Mouse (Mus musculus) forebrain, embryonic 13.5 days (tissue): ENCODE measurements at regions not wholly inside any gene's neighbourhood (a gene's known extent, or its start where the extent isn't known, plus 50 kb on each side); places are given as distances from the start of the nearest gene placed in this dataset.

ENCODE experiments used
- ATAC-seq: fragments of 200-750 bp; cut with Nextera tagmentation; 2 replicates; pipeline ENCODE4 v1.8.0; 2017
- H3K27ac ChIP-seq: fragments of 300-500 bp; sonication (generic); 2 replicates; pipeline ENCODE4 v1.5.1; 2015; ENCODE audit warnings: inconsistent platforms, mild to moderate bottlenecking, moderate library complexity
- H3K27me3 ChIP-seq: fragments of 300-500 bp; sonication (generic); 2 replicates; pipeline ENCODE4 v1.6.1; 2015; ENCODE audit warnings: mild to moderate bottlenecking, inconsistent platforms
- H3K36me3 ChIP-seq: fragments of 300-500 bp; sonication (generic); 2 replicates; pipeline ENCODE4 v1.6.1; 2015; ENCODE audit warnings: mild to moderate bottlenecking, inconsistent platforms; ENCODE audit not compliant: poor library complexity, severe bottlenecking
- H3K4me1 ChIP-seq: fragments of 300-500 bp; sonication (generic); 2 replicates; pipeline ENCODE4 v1.6.1; 2015; ENCODE audit warnings: inconsistent platforms
- H3K4me2 ChIP-seq: fragments of 300-500 bp; sonication (generic); 2 replicates; pipeline ENCODE4 v1.6.1; 2015; ENCODE audit warnings: inconsistent platforms, mild to moderate bottlenecking, moderate library complexity
- H3K4me3 ChIP-seq: fragments of 300-500 bp; sonication (generic); 2 replicates; pipeline ENCODE4 v1.5.1; 2015; ENCODE audit warnings: mild to moderate bottlenecking, inconsistent platforms
- H3K9ac ChIP-seq: fragments of 300-500 bp; sonication (generic); 2 replicates; pipeline ENCODE4 v1.6.1; 2015; ENCODE audit warnings: mild to moderate bottlenecking, inconsistent platforms
- H3K9me3 ChIP-seq: fragments of 300-500 bp; sonication (generic); replicated peaks from 2 replicates; pipeline ENCODE4 v1.6.1; 2016; ENCODE audit warnings: inconsistent platforms
- WGBS: fragments of 180-500 bp; shearing (Covaris S2); methylation state at CpG from one replicate; pipeline ENCODE4 v1.1.7; 2015; 5-methylcytosine and 5-hydroxymethylcytosine counted together

DNA sequence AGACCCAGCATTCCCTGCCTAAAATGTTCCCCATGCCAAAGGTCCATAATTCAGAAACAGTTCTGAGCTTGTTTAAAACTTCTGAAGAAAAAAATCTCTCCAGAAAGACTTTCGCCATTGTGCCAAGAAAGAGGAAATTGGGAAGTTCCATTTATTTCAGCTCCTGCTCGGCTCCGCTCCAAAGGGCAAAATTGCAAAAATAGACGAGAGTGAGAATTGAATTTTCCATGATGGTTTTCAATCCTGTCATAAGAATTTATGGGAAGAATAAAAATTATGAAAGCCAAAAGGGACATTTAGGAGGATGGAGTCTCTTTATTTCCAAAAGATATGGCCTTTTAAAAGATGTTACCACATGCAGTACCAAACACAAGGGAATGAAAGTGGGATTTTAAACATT, 222.5 kb upstream of the Jmjd1c start:
- H3K4me1 ChIP-seq: no peaks in the 10 kb centered on the region
- ATAC-seq: no peak
- no peaks in the 10 kb centered on the region for H3K36me3 ChIP-seq
- no peak overlapping the region for H3K27ac ChIP-seq
- H3K9ac ChIP-seq: no peak overlapping the region
- no peak overlapping the region for H3K4me3 ChIP-seq
- H3K9me3 ChIP-seq: no peaks in the 10 kb centered on the region
- H3K27me3 ChIP-seq: no peaks in the 10 kb centered on the region
- no peak overlapping the region for H3K4me2 ChIP-seq
- WGBS: 92% methylated on average over 4 of the region's 4 CpGs

DNA sequence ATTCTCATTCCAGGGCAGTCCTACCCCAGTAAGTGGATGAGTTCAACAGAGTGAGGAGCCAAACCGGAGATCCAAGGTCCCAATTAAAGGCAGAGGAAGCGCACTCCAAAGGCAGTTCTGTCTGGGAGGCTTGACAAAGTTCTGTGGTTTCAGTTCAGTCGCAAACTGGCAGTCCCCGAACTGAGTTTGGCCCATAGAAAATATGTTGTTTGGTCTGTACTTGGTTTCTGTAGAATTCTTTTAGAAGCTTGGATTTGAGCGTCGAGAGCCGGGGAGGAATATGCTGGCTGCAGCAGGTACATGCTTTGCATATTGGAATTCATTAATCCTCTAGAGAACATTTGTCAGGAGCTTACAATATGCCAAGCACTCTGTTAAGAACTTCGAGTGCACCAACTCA, 216.9 kb upstream of the Jmjd1c start:
- Histone ChIP-seq H3K9ac (no peak overlapping the region), H3K4me3 (no peak overlapping the region), H3K4me2 (no peak overlapping the region), H3K9me3 (no peaks in the 10 kb centered on the region), H3K36me3 (no peaks in the 10 kb centered on the region), H3K27ac (no peak overlapping the region), H3K4me1 (no peaks in the 10 kb centered on the region), H3K27me3 (no peaks in the 10 kb centered on the region)
- no peak for ATAC-seq
- WGBS: 83% methylated on average over 8 of the region's 8 CpGs

- WGBS: 91% methylated on average over 5 of the region's 5 CpGs
- Histone ChIP-seq H3K36me3 (no peaks in the 10 kb centered on the region), H3K4me2 (no peak overlapping the region), H3K4me1 (no peaks in the 10 kb centered on the region), H3K4me3 (no peak overlapping the region), H3K9me3 (no peaks in the 10 kb centered on the region), H3K9ac (no peak overlapping the region), H3K27me3 (no peaks in the 10 kb centered on the region), H3K27ac (no peak overlapping the region)
- ATAC-seq: no peak
Observed at GRCm38 (mm10) chr10:66882825-66883224, 213.1 kb upstream of the Jmjd1c start.

GRCm38 (mm10) chr10:66885575-66885974, 210.3 kb upstream of the Jmjd1c start:
- H3K4me2 ChIP-seq: no peak overlapping the region
- 87% methylated on average over 5 of the region's 5 CpGs for WGBS
- H3K9me3 ChIP-seq: no peaks in the 10 kb centered on the region; the same call in 1 of the 2 replicates
- H3K27ac ChIP-seq: no peak overlapping the region
- H3K36me3 ChIP-seq: no peaks in the 10 kb centered on the region
- H3K4me3 ChIP-seq: no peak overlapping the region
- H3K27me3 ChIP-seq: no peaks in the 10 kb centered on the region
- no peak overlapping the region for H3K9ac ChIP-seq
- ATAC-seq: no peak
- H3K4me1 ChIP-seq: no peaks in the 10 kb centered on the region

DNA sequence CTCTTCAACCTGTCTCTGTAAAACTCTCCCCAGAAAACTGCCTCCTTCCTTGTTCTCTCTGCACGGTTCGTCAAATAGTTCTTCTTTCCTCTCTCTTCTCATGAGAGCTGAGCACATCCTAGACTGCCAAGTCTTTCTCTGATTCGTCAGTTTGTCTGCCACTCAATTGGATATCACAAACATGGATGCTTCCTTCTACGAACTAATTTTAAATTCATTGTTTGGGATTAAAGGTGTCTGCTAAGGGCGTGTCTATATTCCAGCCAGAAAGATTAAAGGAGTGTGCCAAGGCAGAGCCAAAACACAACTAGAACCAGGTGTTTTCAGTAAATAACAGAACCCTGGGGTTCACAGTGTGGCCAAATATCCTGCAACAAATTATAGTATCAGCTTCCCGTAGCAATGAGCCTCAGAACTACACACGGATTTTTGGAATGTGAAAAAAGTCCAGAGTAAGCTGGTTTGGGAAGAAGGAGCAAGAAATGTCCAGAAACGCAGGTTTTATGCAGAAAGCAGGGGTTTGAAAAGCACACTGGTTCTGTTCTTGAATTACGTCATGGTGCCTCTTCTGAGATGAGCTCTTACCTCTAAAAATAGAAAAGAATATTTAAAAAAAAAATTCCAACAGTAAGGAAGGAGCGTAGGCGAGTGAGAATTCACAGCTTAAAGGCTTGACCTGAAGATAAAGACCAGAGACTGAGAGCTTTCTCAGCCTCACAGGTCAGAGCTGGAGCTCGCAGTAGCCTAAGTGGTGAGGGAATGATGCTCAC, 206.0 kb upstream of the Jmjd1c start:
- no peaks in the 10 kb centered on the region for H3K27me3 ChIP-seq
- WGBS: 87% methylated on average over 12 of the region's 12 CpGs

DNA sequence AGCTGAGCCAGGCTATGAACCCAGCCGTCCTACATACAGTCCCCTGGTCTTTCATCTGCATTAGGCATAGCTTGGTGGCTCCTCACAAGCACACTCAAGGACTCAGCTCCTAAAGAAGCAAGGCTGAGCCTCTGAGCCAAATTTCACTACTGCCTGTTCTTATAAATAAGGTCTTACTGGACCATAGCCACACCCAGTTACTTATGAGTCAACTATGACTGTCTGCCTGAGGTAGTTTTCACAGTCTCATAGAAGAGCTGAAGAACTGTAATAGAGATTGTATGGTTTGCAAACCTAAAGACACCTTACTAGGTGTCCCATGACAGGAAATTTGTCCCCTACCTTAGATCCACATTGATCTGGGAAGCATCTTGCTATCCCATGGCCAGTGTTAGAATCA, 204.1 kb upstream of the Jmjd1c start:
- WGBS: 94% methylated on average over 1 of the region's 1 CpGs
- no peak for ATAC-seq

More for the DNA sequence above, 206.0 kb upstream of the Jmjd1c start:
- H3K27ac ChIP-seq: no peak overlapping the region
- no peak overlapping the region for H3K4me2 ChIP-seq
- H3K4me3 ChIP-seq: no peak overlapping the region
- ATAC-seq: no peak
- H3K9ac ChIP-seq: no peak overlapping the region
- H3K36me3 ChIP-seq: no peaks in the 10 kb centered on the region
- H3K4me1 ChIP-seq: no peaks in the 10 kb centered on the region
- H3K9me3 ChIP-seq: no peaks in the 10 kb centered on the region; the same call in 1 of the 2 replicates

DNA sequence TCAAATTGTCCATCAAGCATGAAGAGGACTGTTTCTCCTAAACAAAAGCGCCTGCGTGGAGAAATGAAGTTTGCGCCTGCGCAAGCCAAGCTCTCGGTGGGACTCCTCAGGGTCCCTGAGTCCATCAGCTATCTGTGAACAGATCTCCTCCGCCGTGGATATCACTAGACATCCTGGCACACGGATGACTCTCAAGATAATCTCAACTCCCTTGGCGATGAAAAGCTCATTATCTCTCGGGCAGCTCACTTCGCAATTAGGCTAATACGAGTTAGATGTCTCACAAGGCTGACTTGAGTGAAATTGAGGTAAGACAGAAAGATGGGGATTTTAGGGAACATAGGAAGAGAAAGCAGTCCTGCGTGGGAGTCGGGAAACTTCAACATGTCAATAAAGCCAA, 202.1 kb upstream of the Jmjd1c start:
- H3K4me3 ChIP-seq: no peak overlapping the region
- H3K9me3 ChIP-seq: no peaks in the 10 kb centered on the region; the same call in 1 of the 2 replicates
- 87% methylated on average over 14 of the region's 14 CpGs for WGBS
- no peak overlapping the region for H3K27ac ChIP-seq
- ATAC-seq: no peak
- H3K4me1 ChIP-seq: no peaks in the 10 kb centered on the region; the same call in 1 of the 2 replicates
- no peak overlapping the region for H3K4me2 ChIP-seq
- no peak overlapping the region for H3K9ac ChIP-seq
- no peaks in the 10 kb centered on the region for H3K27me3 ChIP-seq
- no peaks in the 10 kb centered on the region for H3K36me3 ChIP-seq

More for the DNA sequence above, 204.1 kb upstream of the Jmjd1c start:
- Histone ChIP-seq H3K9ac (no peak overlapping the region), H3K36me3 (no peaks in the 10 kb centered on the region), H3K27me3 (no peaks in the 10 kb centered on the region), H3K4me1 (no peaks in the 10 kb centered on the region), H3K9me3 (no peaks in the 10 kb centered on the region; the same call in 1 of the 2 replicates), H3K4me2 (no peak overlapping the region), H3K4me3 (no peak overlapping the region), H3K27ac (no peak overlapping the region)

GRCm38 (mm10) chr10:66896698-66897622, 199.0 kb upstream of the Jmjd1c start:
- no peak for ATAC-seq
- WGBS: 28% methylated on average over 11 of the region's 11 CpGs
- Histone ChIP-seq H3K4me2 (no peak overlapping the region), H3K4me1 (peaks cover 8% of the 10 kb centered on the region), H3K9ac (no peak overlapping the region), H3K4me3 (no peak overlapping the region), H3K9me3 (no peaks in the 10 kb centered on the region), H3K27ac (no peak overlapping the region), H3K36me3 (no peaks in the 10 kb centered on the region), H3K27me3 (no peaks in the 10 kb centered on the region)

DNA sequence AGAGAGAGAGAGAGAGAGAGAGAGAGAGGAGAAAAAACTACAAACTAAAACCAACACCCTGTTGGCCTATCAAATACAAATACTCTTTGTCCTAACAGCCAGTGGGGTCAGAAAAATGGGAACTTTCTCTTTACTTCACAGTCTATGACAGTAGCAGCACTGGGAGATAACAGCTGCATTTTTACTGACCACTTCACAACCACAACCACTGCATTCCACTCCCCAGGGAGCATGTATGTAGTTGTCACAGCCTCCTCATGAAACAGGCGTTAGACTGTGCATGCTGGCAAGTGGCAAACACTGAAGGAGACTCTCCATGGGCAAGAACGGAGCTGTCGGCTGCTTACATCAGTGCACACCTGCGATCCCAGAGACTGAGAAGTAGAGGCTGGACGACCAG, 196.2 kb upstream of the Jmjd1c start:
- 85% methylated on average over 5 of the region's 5 CpGs for WGBS
- H3K27me3 ChIP-seq: no peaks in the 10 kb centered on the region
- H3K9me3 ChIP-seq: no peaks in the 10 kb centered on the region

GRCm38 (mm10) chr10:66900781-66901180, 195.1 kb upstream of the Jmjd1c start:
- Histone ChIP-seq H3K4me2 (no peak overlapping the region), H3K27ac (no peak overlapping the region), H3K9me3 (no peaks in the 10 kb centered on the region), H3K36me3 (no peaks in the 10 kb centered on the region), H3K4me3 (no peak overlapping the region), H3K9ac (no peak overlapping the region), H3K27me3 (no peaks in the 10 kb centered on the region), H3K4me1 (peaks cover 8% of the 10 kb centered on the region)
- 68% methylated on average over 10 of the region's 10 CpGs for WGBS
- ATAC-seq: no peak

More for the DNA sequence above, 196.2 kb upstream of the Jmjd1c start:
- ATAC-seq: no peak
- peaks cover 8% of the 10 kb centered on the region for H3K4me1 ChIP-seq
- H3K4me3 ChIP-seq: no peak overlapping the region
- no peak overlapping the region for H3K9ac ChIP-seq
- H3K36me3 ChIP-seq: no peaks in the 10 kb centered on the region
- H3K27ac ChIP-seq: no peak overlapping the region
- H3K4me2 ChIP-seq: no peak overlapping the region

GRCm38 (mm10) chr10:66901873-66902272, 194.1 kb upstream of the Jmjd1c start:
- H3K4me3 ChIP-seq: peak overlapping the region; percentile 23
- WGBS: 1% methylated on average over 9 of the region's 9 CpGs
- no peaks in the 10 kb centered on the region for H3K27me3 ChIP-seq
- H3K4me1 ChIP-seq: peaks cover 8% of the 10 kb centered on the region
- H3K9ac ChIP-seq: peak overlapping the region; percentile 32; the same call in 1 of the 2 replicates
- no peak overlapping the region for H3K27ac ChIP-seq
- ATAC-seq: peak; percentile 14; the same call in 1 of the 2 replicates
- no peaks in the 10 kb centered on the region for H3K36me3 ChIP-seq
- H3K9me3 ChIP-seq: no peaks in the 10 kb centered on the region
- peak overlapping the region; percentile 57 for H3K4me2 ChIP-seq
